Mouse (Mus musculus): ENCODE data around the gene Pnpo.

The Pnpo gene

DNA sequence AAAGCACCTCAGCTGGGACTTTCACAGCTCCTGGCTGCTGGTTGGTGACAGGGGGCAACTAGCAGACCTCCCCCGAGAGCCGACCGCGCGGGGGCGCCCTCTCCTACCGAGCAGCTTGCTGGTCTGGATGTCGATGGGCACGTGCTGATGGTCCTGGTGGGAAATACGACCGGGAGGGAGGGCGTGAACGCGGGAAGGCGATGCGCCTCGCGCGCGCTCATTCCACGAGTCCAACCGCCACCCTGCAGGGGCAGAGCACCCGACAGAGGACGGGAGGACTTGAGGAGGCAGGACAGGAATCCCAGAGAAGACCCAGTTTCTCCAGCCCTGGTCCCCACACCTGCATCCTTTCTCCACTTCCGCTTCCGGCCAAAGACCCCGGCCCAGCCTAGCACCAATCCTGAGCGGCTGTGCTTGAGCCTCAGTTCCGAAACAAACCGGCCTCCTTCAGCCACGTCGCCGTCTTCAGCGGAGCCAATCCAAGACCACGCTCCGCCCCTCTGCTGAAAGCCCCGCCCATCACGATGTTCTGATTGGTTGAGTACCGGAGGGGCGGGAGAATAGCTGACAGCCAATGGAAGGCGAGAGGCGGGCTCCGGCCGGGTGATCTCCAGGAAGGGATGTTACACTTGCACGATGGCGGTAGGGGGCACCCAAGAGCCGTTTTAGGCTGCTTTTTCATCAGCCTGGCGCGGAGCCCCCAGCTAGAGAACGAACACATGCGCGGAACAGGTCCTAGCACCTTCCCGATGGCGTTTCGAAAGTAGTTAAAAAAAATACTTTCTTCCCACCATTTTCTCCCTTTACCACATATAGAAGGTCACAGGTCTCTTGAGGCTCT, 27.5 kb downstream of the Pnpo start, which contains the start of gene Cdk5rap3:
TSS of gene Cdk5rap3 (minus strand) at position 453 of the 841 bp plus-strand sequence.
- in situ Hi-C loops (cut with MboI; ENCODE audit: unreplicated experiment in 2 of 2) = loop anchor here (5.0 kb wide), 3 partner anchors 46 to 271 kb away; partner anchors contain the start of genes Scrn2 (in 2 of the 2) and Kpnb1 (in 1 of the 2)

DNA sequence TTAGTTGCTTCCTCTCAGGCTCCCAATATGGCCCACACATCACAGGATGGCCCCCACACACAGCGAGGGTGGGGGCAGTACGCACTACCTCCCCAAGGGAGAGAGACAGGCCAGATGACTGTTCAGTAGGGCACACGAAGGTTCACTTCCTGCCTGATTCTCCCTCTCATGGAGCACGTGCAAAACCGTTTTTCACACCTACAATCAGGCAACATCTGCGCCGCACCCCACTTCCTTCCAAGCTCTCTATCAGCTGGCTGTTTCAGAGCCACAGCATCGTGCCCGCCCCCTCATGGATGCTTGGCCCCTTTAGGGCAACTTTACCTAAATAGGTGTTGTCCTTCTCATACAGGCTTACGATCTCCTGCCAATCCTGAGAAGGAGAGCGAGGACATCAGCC, 31.1 kb downstream of the Pnpo start:
- in situ Hi-C loops (cut with MboI; ENCODE audit: unreplicated experiment in 2 of 2) = loop anchor here in 1 of 2 experiments (5.0 kb wide), 1 partner anchor 45 kb away; no protein-coding TSS in a partner anchor

- in situ Hi-C loops (cut with MboI; ENCODE audit: unreplicated experiment in 2 of 2) = loop anchor here in 1 of 2 experiments (5.0 kb wide), 1 partner anchor 43 kb away; no protein-coding TSS in a partner anchor
These were observed 33.8 kb downstream of the Pnpo start for GRCm38 (mm10) chr11:96910003-96910402.

DNA sequence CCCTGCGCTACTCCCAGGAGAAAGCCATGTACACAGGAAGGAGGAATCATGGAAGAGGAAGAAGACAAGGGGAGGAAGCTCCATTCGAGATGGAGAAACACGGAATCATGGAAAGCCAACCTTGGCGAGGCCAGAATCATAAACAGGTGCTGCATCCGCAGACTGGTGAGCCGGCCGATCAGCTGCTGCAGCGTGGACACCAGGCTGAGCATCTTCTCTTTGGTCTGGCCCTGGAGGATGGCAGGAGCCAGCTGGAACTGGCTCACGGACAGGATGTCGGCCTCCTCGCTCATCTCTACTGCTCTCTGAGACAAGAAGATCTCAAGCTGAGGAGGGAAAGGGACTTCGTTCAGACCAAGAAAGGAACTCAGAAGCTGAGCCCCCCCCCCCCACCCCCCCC, 35.2 kb downstream of the Pnpo start:
- in situ Hi-C loops (cut with MboI; ENCODE audit: unreplicated experiment in 2 of 2) = loop anchor here in 1 of 2 experiments (5.0 kb wide), 1 partner anchor 36 kb away; no protein-coding TSS in a partner anchor

GRCm38 (mm10) chr11:96906431-96907161, 37.2 kb downstream of the Pnpo start:
- in situ Hi-C loops (cut with MboI; ENCODE audit: unreplicated experiment in 2 of 2) = loop anchor here in 1 of 2 experiments (5.0 kb wide), 1 partner anchor 34 kb away; no protein-coding TSS in a partner anchor

DNA sequence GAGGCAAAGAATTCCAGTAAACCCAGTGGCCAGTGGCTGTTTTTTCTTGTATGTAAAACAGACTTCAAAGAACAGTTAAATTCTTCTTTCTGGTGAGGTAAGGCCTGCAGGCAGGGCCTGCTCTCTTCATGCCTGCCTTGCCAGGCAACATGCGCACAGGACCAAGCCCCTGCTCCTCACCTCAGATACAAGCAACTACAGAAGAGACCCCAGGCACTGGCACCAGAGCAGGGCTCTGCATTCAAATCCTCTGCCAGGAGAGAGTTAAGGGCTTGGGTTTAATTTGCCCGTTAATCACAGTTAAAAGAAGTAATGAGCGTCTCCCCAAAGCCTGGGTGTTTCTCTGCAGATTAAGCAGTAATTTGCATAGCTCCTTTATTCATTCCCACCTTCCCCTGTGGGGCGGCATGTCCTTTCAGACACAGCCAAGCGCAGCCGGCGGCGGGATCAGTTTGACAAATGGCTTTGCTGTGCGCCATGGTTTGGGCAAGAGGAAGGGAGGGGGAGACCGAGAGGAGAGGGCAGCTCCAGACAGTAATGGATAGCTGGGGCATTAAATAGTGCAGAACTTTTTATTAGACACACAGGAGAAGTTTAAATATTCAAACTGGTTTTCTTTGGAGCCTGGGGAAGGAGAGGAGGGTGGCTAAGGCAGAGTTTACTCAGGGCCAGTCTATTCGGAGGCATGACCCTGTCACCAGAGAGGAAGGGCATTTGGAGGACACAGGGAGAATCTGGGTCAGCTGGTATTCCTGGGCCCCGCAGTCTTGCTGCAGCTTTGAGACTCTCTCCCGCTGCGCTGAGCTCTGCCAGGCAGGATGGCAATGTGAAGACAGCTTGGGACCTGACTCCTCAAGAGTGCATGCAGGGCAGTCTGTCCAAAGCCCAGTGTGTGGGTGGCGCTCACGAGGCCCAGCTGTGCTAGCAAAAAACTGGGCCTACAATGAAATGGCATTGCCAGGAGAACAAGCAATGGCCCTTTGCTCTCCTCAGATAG, 40.8 kb downstream of the Pnpo start:
- in situ Hi-C loops (cut with MboI; ENCODE audit: unreplicated experiment in 2 of 2) = no loop called here

- in situ Hi-C loops (cut with MboI; ENCODE audit: unreplicated experiment in 2 of 2) = no loop called here
These were observed 42.5 kb downstream of the Pnpo start for GRCm38 (mm10) chr11:96901332-96901731.

DNA sequence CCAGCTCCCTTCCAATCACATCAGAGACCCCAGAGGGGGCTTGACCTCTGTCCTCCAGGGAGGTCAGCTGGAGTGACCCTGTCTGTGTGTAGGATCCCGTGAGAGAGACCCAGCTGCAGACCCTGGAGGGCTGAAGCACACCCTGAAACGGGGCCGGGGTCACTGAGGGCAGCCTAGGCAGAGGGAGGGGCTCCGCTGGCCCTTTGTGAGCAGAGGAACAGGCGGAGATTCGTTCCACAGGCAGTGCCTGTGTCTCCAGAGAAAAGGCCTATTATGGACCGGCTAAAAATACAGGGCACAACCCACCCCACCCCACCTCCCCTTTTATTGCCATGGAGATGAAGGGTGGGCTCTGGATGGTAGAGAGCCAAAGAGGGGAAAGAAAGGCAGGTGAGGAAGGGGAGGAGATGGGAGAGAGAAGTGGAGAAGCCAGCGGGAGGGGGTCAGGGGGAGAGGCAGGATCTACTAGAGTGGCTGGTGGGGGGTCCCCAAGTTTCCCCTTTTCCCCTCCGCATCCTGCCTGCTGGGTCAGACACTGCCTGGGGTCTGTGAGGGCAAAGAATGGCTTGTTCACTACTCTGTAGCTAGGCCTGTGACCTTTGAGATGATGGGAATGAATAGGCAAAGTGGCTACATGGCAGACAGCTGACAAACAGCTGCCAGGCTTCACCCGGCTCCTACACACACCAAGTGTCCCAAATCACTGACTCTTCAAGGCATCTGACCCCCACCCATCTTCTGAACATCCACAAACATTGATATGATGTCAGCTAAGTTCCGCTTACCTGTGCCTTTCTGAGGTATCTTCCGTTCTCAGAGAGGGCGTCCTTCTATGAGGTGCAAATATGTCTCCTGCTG, 44.1 kb downstream of the Pnpo start:
- in situ Hi-C loops (cut with MboI; ENCODE audit: unreplicated experiment in 2 of 2) = no loop called here

DNA sequence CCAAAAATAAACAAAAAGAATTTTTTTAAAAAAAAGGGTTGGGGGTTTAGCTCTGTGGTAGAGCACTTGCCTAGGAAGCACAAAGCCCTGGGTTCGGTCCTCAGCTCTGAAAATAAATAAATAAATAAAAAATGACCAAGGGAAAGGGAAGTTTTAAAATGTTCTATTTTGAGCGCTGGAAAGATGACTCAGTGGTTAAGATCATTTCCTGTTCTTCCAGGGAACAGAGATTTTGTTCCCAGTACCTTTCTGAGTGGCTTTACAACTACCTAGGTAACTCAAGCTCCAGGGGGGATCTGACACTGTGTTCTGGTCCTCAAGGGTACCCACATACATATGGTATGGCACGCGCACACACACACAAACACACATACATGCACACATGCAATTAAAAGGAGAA, 47.9 kb downstream of the Pnpo start:
- in situ Hi-C loops (cut with MboI; ENCODE audit: unreplicated experiment in 2 of 2) = no loop called here

DNA sequence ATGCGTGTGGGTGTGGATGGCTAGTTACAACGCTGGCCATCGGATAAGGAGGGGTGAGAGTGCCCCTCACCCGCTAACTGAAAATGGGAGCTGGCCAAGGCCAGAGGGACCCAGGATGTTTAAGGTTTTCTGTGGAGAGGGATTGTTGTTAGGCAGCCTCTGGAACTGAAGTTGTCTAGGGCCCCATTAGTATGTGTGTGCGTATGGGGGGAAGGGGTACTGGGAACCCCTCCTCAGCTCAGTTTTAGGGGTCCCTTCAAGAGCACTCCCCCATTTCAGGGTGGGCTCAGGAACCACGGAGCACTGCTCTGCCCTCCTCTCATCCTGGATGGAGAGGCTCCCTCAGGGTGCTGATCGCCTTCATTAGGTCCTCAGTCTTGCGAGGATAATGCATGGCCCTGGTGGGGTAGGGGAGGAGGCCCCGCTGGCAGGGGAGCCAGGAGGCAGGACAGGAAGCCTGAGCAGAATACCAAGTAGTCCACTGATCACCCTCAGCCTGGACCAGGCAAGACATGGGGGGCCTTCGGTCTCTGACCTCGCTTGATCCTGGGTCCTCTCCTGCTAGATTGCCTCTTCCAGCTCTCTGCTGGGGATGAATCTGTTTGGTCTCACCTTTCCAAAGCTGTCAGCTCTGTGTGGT, 50.5 kb downstream of the Pnpo start:
- in situ Hi-C loops (cut with MboI; ENCODE audit: unreplicated experiment in 2 of 2) = no loop called here

GRCm38 (mm10) chr11:96891784-96892527, 51.8 kb downstream of the Pnpo start:
- in situ Hi-C loops (cut with MboI; ENCODE audit: unreplicated experiment in 2 of 2) = no loop called here
